Mouse (Mus musculus) adrenal gland, postnatal 10 days (tissue): Measurements from ENCODE around the gene Gm49361. TPM values are rescaled to one million over a fixed set of nuclear protein-coding genes. Genes with fewer than 3 reads are reported as not detected.
"Not testable (repeated sequence)": the region's sequence is repeated elsewhere in the genome, so short reads cannot be mapped to it uniquely, and the experiment has no call there.

Experiments
- DNase-seq: peaks from one replicate; pipeline ENCODE4 v3.0.0; 2021; ENCODE audit warnings: mixed read lengths
- total RNA-seq, 2 experiments: library from RNA; stranded (reverse); gene quantifications; 2 replicates each; pipeline ENCODE4 v1.2.3; 2021

Gene Gm49361
- total RNA-seq, 2 experiments from 2014 or later: 0.94 to 3.9 TPM

DNA sequence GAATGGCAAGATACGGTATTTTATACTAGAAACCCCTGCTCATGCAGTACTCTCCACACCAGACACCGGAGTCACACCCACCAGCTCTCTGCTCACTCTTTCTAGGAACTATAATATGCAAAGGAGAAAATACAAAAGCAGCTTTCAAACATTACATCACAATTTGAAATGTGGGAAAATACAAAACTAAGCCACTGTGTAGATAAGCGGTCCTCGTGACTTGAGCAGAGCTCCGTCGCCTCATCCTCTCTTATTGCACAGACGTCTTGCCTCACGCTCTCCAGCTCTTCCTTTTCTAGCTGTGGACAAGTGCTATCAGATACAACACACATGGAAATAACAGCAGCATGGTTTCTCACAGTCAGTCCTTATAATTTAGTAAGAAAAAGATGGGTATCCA lies 55.2 kb downstream of the Gm49361 start:
- no peak for DNase-seq

DNA sequence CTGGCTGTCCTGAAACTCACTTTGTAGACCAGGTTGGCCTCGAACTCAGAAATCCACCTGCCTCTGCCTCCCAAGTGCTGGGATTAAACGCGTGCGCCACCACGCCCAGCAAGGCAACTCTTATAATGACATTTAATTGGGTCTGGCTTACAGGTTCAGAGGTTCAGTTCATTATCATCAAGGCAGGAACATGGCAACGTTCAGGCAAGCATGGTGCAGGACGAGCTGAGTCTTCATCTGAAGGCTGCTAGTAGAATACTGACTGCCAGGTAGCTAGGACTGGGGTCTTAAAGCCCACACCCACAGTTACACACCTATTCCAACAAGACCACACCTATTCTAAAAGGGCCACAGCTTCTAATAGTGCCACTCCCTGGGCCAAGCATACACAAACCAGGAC lies 57.8 kb downstream of the Gm49361 start:
- not testable (repeated sequence) for DNase-seq

DNA sequence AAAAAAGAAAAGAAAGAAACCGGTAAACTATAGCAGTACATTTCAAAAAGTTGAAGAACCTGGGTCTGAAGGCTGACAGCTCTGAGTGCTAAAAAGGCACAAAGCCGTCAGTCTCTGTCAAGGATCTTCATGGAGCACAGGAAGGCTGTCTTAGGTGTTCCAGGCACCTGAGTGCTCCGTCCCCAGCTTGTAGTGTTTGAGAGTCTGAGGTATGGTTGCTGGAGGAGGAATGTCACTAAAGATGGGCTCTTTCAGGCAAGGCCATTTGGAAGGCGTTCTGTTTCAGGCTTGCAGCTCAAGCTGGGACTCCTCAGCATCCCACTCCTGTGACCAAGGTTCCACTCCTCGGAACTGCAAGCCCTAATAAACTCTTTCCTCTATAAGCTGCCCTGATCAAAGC lies 58.5 kb downstream of the Gm49361 start:
- no peak for DNase-seq

DNA sequence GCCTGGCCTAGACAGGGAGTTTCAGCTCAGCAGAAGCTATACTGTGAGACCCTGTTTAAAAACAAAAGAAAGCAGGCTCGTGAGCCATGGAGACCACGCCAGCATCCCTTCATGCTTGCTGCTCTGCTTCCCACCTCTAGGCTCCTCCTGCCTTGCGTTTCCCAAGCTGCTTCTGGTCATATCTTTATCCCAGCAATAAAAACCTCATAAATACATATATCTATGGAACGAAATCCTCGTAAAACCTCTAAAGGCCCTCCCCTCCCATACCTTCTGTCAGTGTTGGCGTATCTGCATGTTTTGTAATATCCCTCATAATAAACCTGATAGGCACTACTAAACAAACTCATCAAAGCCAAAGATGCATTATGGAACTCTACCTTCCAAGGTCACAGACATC lies 59.3 kb downstream of the Gm49361 start:
- DNase-seq: no peak

DNA sequence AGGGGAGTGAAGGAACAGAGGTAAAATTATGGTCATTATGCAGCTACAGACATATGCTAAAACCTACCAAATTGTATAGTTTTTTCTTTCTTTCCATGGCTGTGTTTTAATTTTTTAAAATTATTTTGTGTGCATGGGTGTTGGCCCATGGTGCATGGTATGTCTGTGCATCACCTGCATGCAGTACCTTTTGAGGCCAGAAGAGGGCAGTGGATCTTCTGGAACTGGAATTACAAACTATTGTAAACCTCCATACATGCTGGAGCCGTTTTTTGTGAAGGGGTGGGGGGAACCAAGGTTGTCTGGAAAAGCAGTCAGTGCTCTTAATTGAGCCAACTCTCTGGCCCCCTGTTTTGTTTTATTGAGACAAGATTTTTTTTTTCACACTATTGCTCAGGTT lies 61.3 kb downstream of the Gm49361 start:
- DNase-seq: peak; percentile 79

DNA sequence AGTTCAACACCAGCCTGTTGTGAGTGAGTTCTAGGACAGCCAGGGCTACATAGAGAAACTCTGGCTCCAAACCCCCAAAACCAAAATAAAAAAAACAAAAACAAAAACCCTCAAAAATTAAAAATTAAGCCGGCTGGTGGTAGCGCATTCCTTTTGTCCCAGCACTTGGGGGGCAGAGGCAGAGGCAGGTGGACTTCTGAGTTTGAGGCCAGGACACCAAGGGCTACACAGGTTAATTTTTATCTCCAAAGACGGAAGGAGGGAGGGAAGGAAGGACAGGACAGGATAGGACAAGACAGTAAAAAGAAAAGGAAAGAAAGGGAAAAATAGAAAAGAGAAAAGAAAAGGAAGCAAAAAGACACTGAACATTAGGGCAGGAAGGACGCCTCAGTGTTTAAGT lies 63.2 kb downstream of the Gm49361 start:
- DNase-seq: no peak

- peak; percentile 88 for DNase-seq
Observed at GRCm38 (mm10) chr14:57679958-57680535, 65.9 kb downstream of the Gm49361 start.

DNA sequence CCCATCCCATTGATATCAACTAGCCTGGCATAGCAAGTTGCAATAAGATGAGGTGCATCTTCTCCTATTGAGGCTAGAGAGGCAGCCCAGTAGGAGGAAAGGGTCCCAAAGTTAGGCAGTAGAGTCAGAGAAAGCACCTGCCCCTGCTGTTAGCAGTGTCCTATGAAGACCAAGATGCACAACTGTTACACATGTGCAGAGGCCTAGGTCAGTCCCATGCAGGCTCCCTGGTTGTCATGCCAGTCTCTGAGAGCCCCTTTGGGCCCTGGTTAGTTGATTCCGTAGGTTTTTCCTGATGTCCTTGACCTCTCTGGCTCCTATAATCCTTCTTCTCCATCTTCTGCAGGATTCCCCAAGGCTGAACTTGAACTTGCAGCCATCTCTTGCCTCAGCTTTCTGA lies 66.4 kb downstream of the Gm49361 start:
- DNase-seq: no peak

- DNase-seq: no peak
Observed at GRCm38 (mm10) chr14:57675481-57675880, 70.4 kb downstream of the Gm49361 start.

DNA sequence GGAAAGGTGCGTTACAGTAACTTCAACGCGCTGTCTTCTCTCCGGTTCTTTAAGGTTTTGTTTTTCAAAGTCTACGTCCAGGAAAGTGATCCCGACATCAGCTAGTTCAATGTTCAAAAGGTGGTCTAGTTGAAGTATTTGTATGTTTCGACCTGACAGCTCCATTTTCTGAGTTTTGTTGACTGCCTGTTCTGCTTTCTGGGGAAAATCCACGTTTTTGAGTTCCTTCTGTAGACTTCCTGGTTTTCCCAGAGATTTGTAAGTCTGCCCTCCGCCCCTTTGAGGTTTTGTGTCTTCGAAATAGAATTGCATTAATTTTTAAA lies 80.3 kb downstream of the Gm49361 start:
- no peak for DNase-seq

DNA sequence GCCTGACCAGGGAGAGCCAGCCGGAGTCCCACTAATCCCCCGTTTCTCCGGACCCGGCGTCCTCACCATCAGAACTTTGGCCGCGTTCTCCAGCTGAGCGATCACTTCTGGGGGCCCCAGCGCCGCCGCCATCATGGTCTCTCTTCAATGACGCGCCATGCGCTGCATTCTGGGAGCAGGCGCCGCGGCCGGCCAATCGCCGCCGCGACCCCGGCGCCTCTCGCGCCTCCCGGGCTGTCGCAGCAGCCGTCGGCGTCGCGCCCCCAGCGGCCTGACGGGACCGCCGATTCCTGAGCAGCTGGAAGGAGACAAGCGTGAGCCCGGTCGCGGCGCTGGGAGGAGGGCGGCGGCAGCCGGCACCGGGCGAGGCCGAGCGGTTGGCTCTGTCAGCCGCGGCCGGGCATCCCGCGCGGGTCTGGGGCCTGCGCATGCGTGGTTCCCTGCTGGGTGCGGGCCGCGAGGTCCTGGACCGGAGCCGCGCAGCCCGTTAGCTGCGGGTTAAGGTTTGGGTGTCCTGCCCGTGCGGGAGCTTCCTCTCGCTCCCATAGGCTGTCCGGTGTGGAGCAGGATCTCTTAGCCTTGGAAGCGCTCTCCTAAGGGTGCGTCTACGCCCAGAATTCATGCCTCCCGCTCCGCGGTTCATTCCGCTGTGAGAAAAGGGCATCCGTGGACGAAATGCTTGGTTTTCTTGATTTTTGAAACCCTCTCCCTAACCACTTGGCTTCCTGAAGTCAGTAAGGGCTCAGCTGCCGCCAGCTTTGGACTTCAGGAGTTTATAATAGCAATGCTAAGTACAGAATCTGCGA lies 80.9 kb downstream of the Gm49361 start, which contains the start of gene Xpo4:
Gene Xpo4 (minus strand): TSS at position 609 of the 806 bp plus-strand sequence.
- peak; percentile 88 for DNase-seq

DNA sequence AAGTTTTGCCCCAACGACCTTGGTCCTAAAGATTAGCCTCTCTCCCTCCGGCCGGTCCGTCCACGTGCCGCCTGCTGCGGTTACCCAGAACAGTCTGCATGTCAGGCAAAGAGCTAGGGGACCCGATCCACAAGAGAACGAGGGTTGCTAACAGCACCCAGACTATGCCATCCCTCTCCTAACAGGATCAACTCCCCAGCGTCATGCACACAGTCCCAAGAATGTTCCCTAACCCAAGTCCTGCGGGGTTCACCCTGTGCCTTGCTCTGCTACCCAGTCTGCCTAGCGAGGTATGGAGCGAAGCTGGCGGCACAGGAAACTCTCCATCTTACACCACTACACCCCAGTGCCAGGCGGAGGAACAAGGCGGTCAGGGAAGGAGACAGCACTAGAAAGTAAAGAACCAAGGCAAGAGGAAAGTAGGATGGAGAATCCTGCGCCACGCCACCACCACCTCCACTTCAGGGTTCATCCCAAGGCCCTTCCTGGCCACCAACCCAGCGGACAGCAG lies 81.5 kb downstream of the Gm49361 start:
- peak; percentile 60 for DNase-seq

GRCm38 (mm10) chr14:57663630-57664029 lies 82.3 kb downstream of the Gm49361 start:
- no peak for DNase-seq

DNA sequence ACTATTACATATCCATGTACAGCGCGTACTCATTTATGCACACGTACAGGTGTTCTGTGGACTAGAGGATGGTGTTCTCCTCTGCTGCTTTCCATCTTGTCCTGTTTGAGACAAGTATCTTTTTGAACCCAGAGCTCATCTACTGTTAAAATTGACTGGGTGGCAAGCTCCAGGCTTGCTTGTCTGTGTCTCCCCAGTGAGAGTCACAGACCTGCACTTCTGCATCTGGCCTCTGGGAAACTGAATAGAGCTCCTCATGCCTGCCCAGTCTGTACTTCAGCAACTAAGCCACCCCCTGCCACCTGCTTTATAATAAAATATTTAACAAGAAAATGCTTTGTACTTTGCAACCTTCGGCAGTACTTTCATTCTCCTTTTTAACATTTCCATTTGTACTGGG lies 87.6 kb downstream of the Gm49361 start:
- DNase-seq: no peak

- DNase-seq: no peak
Observed at GRCm38 (mm10) chr14:57657500-57657899, 88.4 kb downstream of the Gm49361 start.

DNA sequence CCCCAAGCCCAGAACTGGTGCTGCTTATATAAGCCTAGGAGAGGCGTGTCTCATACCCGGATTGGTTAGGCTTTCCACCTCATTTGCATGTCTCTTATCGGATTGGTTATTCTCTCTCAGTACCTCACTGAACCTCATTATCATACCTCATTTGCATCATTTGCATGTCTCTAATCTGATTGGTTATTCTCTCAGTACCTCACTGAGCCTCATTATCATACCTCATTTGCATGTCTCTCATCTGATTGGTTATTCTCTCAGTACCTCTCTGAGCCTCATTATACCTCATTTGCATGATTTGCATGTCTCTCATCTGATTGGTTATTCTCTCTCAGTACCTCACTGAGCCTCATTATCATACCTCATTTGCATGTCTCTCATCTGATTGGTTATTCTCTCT lies 89.4 kb downstream of the Gm49361 start:
- not testable (repeated sequence) for DNase-seq

- DNase-seq: no peak
Observed at GRCm38 (mm10) chr14:57649501-57649900, 96.4 kb downstream of the Gm49361 start.

- no peak for DNase-seq
Observed at GRCm38 (mm10) chr14:57646155-57646554, 99.7 kb downstream of the Gm49361 start.

- DNase-seq: no peak
Observed at GRCm38 (mm10) chr14:57639153-57639552, 106.8 kb downstream of the Gm49361 start.

- DNase-seq: peak; percentile 46
Observed at GRCm38 (mm10) chr14:57634141-57634540, 111.8 kb downstream of the Gm49361 start.

DNA sequence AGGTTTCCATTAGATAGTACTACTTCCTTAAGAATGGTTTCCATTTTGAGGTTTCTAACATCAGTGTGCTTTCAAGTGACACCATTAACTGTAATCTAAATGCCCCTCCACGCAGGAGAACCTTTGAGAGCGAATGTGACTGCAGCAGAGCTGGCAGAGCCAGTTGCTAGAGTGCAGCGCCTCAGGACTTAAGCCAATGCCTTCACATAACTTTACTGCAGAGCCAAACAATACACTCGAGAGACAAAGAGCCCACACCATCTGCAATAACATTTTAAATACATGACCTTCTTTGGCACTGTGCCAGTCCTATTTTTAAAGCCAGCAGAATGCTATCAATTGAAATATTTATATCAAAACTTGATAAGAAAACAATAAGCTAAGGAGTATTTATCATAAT lies 116.3 kb downstream of the Gm49361 start:
- DNase-seq: no peak

DNA sequence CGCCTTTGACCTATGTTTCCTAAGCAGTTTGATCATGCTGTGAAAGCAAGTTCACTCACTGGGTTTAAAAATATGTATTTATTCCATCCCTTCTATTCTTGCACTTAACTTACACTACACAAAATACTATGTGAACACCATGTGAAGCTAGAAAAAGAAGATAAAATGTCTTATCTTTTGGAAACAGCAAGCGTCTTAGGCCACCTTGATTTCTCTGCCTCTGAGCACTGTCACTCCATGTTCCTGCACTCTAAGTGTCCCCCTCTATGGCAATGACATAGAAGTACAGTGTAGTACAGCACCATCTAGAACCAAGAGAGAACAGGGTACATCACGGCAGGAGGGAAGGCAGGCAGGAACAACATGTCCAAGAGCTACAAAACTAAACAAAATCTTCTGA lies 123.0 kb downstream of the Gm49361 start:
- no peak for DNase-seq

GRCm38 (mm10) chr14:57621699-57622098 lies 124.2 kb downstream of the Gm49361 start:
- DNase-seq: no peak
